8 mouse cellular contexts compared by ENCODE assay signal in the genomic region with DNA sequence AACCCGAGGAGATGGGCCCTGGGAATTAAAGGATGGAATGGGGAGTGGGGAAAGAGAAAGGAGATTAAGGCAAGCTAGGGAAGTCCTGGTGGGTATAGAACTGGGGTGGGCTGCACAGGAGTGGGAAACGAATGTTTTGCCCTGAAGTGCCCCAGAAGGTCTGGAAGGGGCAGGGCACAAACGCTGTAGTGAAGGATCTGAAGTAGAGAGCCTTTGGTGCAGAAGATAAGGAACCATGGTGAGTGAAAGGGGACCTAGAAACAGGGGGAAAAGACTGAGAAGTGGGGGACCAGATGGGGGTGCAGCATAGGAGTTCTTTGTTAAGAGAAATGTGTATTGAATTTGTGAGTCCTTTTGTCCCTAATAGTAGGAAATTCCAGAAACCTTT. TPM values are rescaled to one million over a fixed set of nuclear protein-coding genes. Genes with fewer than 3 reads are reported as not detected.
DNase-seq lines count a peak whose midpoint lies in the region; ATAC-seq and TF ChIP-seq lines count a peak whose summit lies in the region.

Gene Usp49, plus strand, starts transcription at position 13 of the 388 bp plus-strand sequence.

- WGBS in heart, embryonic 10.5 days = 0% methylated on average over 3 of the region's 3 CpGs
- 0% methylated on average over 3 of the region's 3 CpGs for WGBS in intestine, postnatal 0 days
- 1% methylated on average over 3 of the region's 3 CpGs for WGBS in olfactory bulb, adult 2 months

- H3K4me2 ChIP-seq in intestine, postnatal 0 days (replicated peaks; ENCODE audit: low read depth) = peak within 1 kb of the TSS; percentile 96

- TF ChIP-seq CTCF in intestine, postnatal 0 days (IDR thresholded peaks at IDR 0.05; ENCODE audit: low read depth) = no peak
- TF ChIP-seq CTCF in olfactory bulb, adult 2 months (IDR thresholded peaks at IDR 0.05; ENCODE audit: insufficient read depth, low read depth, low read length) = no peak

- peak within 1 kb of the TSS; percentile 82 for H3K4me3 ChIP-seq in heart, embryonic 10.5 days
- H3K4me3 ChIP-seq in intestine, postnatal 0 days (ENCODE audit: low read depth, low read length) = peak within 1 kb of the TSS; percentile 60
- H3K4me3 ChIP-seq in olfactory bulb, adult 2 months (ENCODE audit: insufficient read depth, low read depth, low read length) = peak within 1 kb of the TSS; percentile 100

- H3K36me3 ChIP-seq in heart, embryonic 10.5 days = peaks cover 17% of the 10 kb centered on the region
- 0 out of 2 replicates have a peak, but pooled peaks cover 10% of the 10 kb centered on the region for H3K36me3 ChIP-seq in intestine, postnatal 0 days (ENCODE audit: control insufficient read depth, insufficient read depth)

- TF ChIP-seq POLR2A in olfactory bulb, adult 2 months (IDR thresholded peaks at IDR 0.05; ENCODE audit: insufficient read depth, low read depth, low read length) = no peak

- no peak for ATAC-seq in intestine, postnatal 0 days
- no peak for ATAC-seq in inflammation-experienced regulatory T-cells, adult 6 months

- peak within 1 kb of the TSS; percentile 57 for H3K9ac ChIP-seq in intestine, postnatal 0 days (ENCODE audit: low read depth, low read length)

- DNase-seq in heart, embryonic 10.5 days (ENCODE audit: low spot score) = no peak
- no peak for DNase-seq in heart, postnatal 36 days
- peak; percentile 3 for DNase-seq in retina, postnatal 1 day
- no peak for DNase-seq in retina, embryonic 14.5 days (ENCODE audit: low spot score)
- DNase-seq in T-cell, adult 2 months (ENCODE audit: low spot score) = no peak

- intact Hi-C loops in heart, postnatal 36 days (cut with DNase I) = loop anchor here (5.0 kb wide), 1 partner anchor 42 kb away; no protein-coding TSS in a partner anchor

- H3K4me1 ChIP-seq in heart, embryonic 10.5 days = peaks cover 26% of the 10 kb centered on the region
- peaks cover 7% of the 10 kb centered on the region; the same call in 1 of the 2 replicates for H3K4me1 ChIP-seq in intestine, postnatal 0 days (replicated peaks; ENCODE audit: control insufficient read depth, insufficient read depth, low read length)
- H3K4me1 ChIP-seq in olfactory bulb, adult 2 months (ENCODE audit: control insufficient read depth, insufficient read depth, low read length) = peaks cover 12% of the 10 kb centered on the region

- H3K27me3 ChIP-seq in heart, embryonic 10.5 days (ENCODE audit: insufficient read depth, poor library complexity, severe bottlenecking) = no peaks in the 10 kb centered on the region
- H3K27me3 ChIP-seq in intestine, postnatal 0 days (replicated peaks; ENCODE audit: control insufficient read depth, insufficient read depth, low read length) = no peaks in the 10 kb centered on the region

- H3K27ac ChIP-seq in heart, embryonic 10.5 days = peak within 1 kb of the TSS; percentile 96
- peak within 1 kb of the TSS; percentile 92 for H3K27ac ChIP-seq in intestine, postnatal 0 days (ENCODE audit: low read depth, low read length)
- no peak within 1 kb of the TSS for H3K27ac ChIP-seq in olfactory bulb, adult 2 months (ENCODE audit: insufficient read depth, low read depth, low read length)

- H3K9me3 ChIP-seq in heart, embryonic 10.5 days = no peaks in the 10 kb centered on the region
- H3K9me3 ChIP-seq in intestine, postnatal 0 days (ENCODE audit: control insufficient read depth) = no peaks in the 10 kb centered on the region

RNA-seq across cellular contexts. Expression of gene Usp49, which starts in this region (rescaled TPM):
- polyA plus RNA-seq in heart, embryonic 10.5 days (2016; fragmentation: Nextera tagmentation; extraction: Ambion mirVana) = 3.2 and 4.5 TPM in 2 replicates
- total RNA-seq in heart, postnatal 36 days (2021) = 1 to 10 TPM; 3.9 to 4.4 TPM
- 2.6 and 2.9 TPM in 2 replicates for polyA plus RNA-seq in intestine, postnatal 0 days (2015; fragmentation: Nextera tagmentation; extraction: Ambion mirVana)
- not detected in 2 replicates for polyA plus RNA-seq in olfactory bulb, adult 2 months (2012; ENCODE audit: insufficient read depth, insufficient read length, low replicate concordance, missing spikeins)
- under 1 TPM; 0.58 to 0.97 (median 0.70) TPM for polyA plus RNA-seq in inflammation-experienced regulatory T-cells, adult 6 months (2017; shearing (Covaris generic))
